Mouse (Mus musculus) kidney, postnatal 25 days (tissue): ENCODE results near the gene Rbp2.
A peak's percentile ranks its signal among the peaks of the same experiment; 100 is the strongest.

ENCODE experiments used
- DNase-seq, 2 experiments: peaks; one replicate each; pipeline ENCODE4 v3.0.0; 2021; ENCODE audit warnings: mixed read lengths in 2 of 2

Rbp2 gene

DNA sequence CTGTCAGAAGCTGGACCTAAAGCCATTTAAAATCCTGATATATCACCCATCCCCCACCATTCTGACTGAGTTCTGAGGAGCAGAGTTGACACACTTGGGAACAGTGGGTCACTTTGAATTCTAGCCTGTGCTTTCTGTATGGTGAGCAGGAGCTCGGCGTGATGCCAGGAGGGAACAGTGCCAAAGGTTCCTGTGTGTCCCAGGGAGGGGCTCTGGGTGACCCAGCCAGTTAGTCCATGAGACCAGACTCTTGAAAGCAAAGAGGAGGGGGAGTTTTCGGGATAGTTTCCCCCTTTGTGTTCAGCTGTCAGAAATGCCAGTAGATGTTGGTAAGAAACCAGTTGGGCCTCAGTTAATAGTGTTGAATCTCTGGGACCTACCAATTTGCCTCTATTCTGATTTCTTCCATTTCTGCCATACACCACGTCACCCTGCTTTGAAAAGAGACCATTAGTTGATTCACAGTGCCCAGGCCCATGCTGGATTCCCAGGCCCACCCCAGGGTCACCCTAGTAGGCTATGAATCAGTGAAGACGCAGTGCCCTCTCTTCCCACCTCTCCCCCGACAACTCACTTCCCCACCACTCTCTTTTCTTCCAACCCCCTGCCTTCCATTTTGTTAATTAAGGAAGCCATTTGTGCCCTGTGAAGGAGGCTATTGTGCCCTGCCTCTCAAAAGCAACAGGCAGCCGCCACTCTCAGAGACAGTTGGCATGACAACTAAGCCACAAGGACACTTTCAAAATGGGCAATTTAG, 39.0 kb downstream of the Rbp2 start:
- DNase-seq = peak; percentile 25 to 42

GRCm38 (mm10) chr9:98525543-98525924, 39.6 kb downstream of the Rbp2 start:
- no peak for DNase-seq

GRCm38 (mm10) chr9:98527226-98527625, 41.3 kb downstream of the Rbp2 start:
- DNase-seq = no peak

- no peak for DNase-seq
Measured at GRCm38 (mm10) chr9:98529776-98530175, 43.9 kb downstream of the Rbp2 start.

DNA sequence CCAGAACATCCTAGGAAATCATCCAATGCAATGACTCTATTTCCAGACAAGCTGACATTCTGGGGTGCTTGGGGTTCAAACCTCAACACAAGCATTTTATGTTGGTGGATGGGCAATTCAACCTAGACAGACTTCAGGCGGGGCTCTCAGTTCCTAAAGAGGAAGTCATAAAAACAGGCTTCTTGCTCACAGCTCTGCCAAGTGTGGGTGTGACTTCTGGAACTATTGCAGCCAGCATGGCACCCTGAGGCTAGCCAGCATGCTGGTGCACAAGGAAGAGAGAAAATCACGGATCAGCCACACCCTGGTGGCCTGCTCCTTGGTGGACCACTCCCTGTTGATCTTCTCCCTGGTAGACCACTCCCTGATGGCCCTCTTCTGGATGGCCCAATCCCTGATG, 45.1 kb downstream of the Rbp2 start:
- DNase-seq = no peak

DNA sequence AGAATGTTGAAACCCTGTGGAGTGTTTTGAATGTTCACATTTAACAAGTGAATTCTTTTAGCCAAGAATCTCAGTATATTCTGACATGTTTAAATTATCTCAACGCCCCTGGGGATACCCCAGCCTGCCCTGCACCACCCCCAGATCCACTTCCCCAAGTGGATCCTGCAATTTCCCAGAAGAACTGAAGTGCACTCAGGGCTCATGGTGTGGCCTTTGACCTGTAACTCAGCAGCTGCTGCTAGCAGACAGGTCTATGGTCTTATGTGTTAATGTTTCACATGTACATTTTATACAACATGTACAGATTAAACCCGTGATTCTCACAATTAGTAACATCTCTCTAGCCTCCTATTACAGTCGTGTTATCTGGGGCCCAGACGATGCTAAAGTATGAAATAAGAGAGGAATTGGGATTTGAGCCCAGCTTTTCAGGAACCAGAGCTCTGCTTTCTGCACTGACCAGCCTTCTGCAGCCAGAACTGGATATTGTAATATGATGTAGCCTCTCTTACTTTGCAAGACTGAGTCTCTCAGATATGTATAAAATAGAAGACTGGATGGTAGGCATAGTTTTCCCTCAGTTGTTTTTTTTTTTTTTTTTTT, 48.9 kb downstream of the Rbp2 start:
- DNase-seq = no peak

DNA sequence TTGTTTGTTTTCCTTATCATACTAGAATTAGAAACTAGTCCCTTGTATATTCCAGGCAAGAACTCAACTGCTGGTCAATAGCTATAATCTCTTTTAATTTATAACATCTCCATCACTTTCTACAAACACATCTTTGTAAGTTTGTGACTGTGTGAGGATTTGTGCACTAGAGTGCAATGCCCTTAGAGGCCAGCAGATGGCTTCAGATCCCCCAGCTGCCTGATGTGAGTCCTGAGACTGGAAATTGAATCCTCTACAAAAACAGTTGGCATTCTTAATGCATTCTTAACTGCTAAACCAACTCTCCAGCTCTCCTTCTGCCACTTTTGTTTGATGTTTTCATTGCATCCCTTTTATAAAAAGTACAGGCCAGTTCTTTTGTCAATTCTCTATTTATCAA, 49.8 kb downstream of the Rbp2 start:
- DNase-seq = no peak

GRCm38 (mm10) chr9:98538017-98538712, 52.2 kb downstream of the Rbp2 start:
- no peak for DNase-seq

DNA sequence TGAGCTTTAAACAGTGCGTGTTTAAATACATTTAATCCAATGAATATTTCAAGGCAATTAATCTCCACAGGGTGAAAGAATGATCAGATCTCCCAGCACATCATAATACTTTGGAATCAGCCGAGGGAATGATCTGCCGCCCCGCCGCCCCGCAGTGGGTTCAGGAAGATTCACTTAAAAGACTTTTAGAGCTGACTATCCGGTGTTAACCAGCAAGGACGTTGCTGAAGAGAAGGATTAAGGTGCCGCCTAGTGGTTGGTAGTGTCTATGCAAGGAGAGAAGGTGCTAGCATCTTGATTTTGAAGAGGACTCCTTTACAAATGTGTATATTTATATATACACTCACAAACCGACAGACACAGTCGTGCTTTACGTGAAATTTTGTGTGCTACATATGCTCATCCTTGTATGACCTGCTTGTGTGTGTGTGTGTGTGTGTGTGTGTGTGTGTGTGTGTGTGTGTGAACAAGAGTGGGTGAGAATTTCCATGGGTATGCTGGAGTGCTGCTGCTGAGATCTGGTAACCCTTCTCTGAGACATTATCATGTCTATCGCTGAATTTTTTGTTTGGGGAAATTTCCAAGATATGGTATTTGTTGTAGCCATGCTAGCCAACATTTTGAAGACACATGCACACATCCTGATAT, 52.9 kb downstream of the Rbp2 start:
- peak; percentile 65 to 79 for DNase-seq

GRCm38 (mm10) chr9:98544042-98544441, 58.1 kb downstream of the Rbp2 start:
- DNase-seq = no peak
